Mouse (Mus musculus): Measurements from ENCODE around the gene Plin4. TPM values are rescaled to one million over a fixed set of nuclear protein-coding genes. Genes with fewer than 3 reads are reported as not detected.

The Plin4 gene
- total and polyA plus RNA-seq, 2 experiments, result 2.1 to 2.8 TPM

GRCm38 (mm10) chr17:56132661-56133060, 23.1 kb upstream of the Plin4 start:
- H3K79me2 ChIP-seq (ENCODE audit: control insufficient read depth, insufficient read depth, low read length), result no peaks in the 10 kb centered on the region
- H3K36me3 ChIP-seq (ENCODE audit: control insufficient read depth, insufficient read depth, low read length), result no peaks in the 10 kb centered on the region
- no peak for DNase-seq (ENCODE audit: extremely low read depth, low read depth, low spot score)
- H3K27ac ChIP-seq (replicated peaks; ENCODE audit: insufficient read depth, low read depth, low read length), result no peak overlapping the region
- TF ChIP-seq CTCF (IDR thresholded peaks at IDR 0.05; ENCODE audit: low read depth, low read length) (peak; percentile 90), POLR2A (IDR thresholded peaks at IDR 0.05; ENCODE audit: extremely low read depth, insufficient read depth, low read length) (no peak)
- whole genome bisulfite sequencing, result 6% methylated on average over 14 of the region's 14 CpGs
- no peak overlapping the region for H3K9ac ChIP-seq (ENCODE audit: low read depth, low read length)
- H3K4me3 ChIP-seq (ENCODE audit: insufficient read depth, low read depth, low read length), result no peak overlapping the region
- no peaks in the 10 kb centered on the region for H3K27me3 ChIP-seq (ENCODE audit: control insufficient read depth, insufficient read depth, low read length)
- H3K4me1 ChIP-seq (ENCODE audit: control insufficient read depth, insufficient read depth, low read length), result peaks cover 5% of the 10 kb centered on the region; the same call in 1 of the 2 replicates

- Histone ChIP-seq H3K79me2 (ENCODE audit: control insufficient read depth, insufficient read depth, low read length) (no peaks in the 10 kb centered on the region), H3K36me3 (ENCODE audit: control insufficient read depth, insufficient read depth, low read length) (no peaks in the 10 kb centered on the region), H3K27ac (replicated peaks; ENCODE audit: insufficient read depth, low read depth, low read length) (no peak overlapping the region), H3K4me3 (ENCODE audit: insufficient read depth, low read depth, low read length) (no peak overlapping the region), H3K4me1 (ENCODE audit: control insufficient read depth, insufficient read depth, low read length) (peaks cover 5% of the 10 kb centered on the region; the same call in 1 of the 2 replicates), H3K9ac (ENCODE audit: low read depth, low read length) (no peak overlapping the region), H3K27me3 (ENCODE audit: control insufficient read depth, insufficient read depth, low read length) (no peaks in the 10 kb centered on the region)
- 48% methylated on average over 7 of the region's 7 CpGs for WGBS
- TF ChIP-seq CTCF (IDR thresholded peaks at IDR 0.05; ENCODE audit: low read depth, low read length) (peak; percentile 88), POLR2A (IDR thresholded peaks at IDR 0.05; ENCODE audit: extremely low read depth, insufficient read depth, low read length) (no peak)
- peak; percentile 26 for DNase-seq (ENCODE audit: extremely low read depth, low read depth, low spot score)
Measured at GRCm38 (mm10) chr17:56131814-56132213, 22.2 kb upstream of the Plin4 start.

- no peak for DNase-seq (ENCODE audit: extremely low read depth, low read depth, low spot score)
- Histone ChIP-seq H3K4me3 (ENCODE audit: insufficient read depth, low read depth, low read length) (no peak overlapping the region), H3K27ac (replicated peaks; ENCODE audit: insufficient read depth, low read depth, low read length) (no peak overlapping the region), H3K9ac (ENCODE audit: low read depth, low read length) (no peak overlapping the region), H3K79me2 (ENCODE audit: control insufficient read depth, insufficient read depth, low read length) (no peaks in the 10 kb centered on the region), H3K36me3 (ENCODE audit: control insufficient read depth, insufficient read depth, low read length) (no peaks in the 10 kb centered on the region), H3K27me3 (ENCODE audit: control insufficient read depth, insufficient read depth, low read length) (no peaks in the 10 kb centered on the region), H3K4me1 (ENCODE audit: control insufficient read depth, insufficient read depth, low read length) (peaks cover 5% of the 10 kb centered on the region; the same call in 1 of the 2 replicates)
- TF ChIP-seq CTCF (IDR thresholded peaks at IDR 0.05; ENCODE audit: low read depth, low read length), result no peak
- TF ChIP-seq POLR2A (IDR thresholded peaks at IDR 0.05; ENCODE audit: extremely low read depth, insufficient read depth, low read length), result no peak
- 96% methylated on average over 10 of the region's 10 CpGs for WGBS
Measured at GRCm38 (mm10) chr17:56131136-56131535, 21.5 kb upstream of the Plin4 start.

- Histone ChIP-seq H3K79me2 (ENCODE audit: control insufficient read depth, insufficient read depth, low read length) (peaks cover 5% of the 10 kb centered on the region; the same call in 1 of the 2 replicates), H3K27ac (replicated peaks; ENCODE audit: insufficient read depth, low read depth, low read length) (no peak overlapping the region), H3K4me1 (ENCODE audit: control insufficient read depth, insufficient read depth, low read length) (0 out of 2 replicates have a peak, but pooled peaks cover 2% of the 10 kb centered on the region), H3K36me3 (ENCODE audit: control insufficient read depth, insufficient read depth, low read length) (no peaks in the 10 kb centered on the region), H3K27me3 (ENCODE audit: control insufficient read depth, insufficient read depth, low read length) (no peaks in the 10 kb centered on the region), H3K4me3 (ENCODE audit: insufficient read depth, low read depth, low read length) (no peak overlapping the region), H3K9ac (ENCODE audit: low read depth, low read length) (no peak overlapping the region)
- TF ChIP-seq CTCF (IDR thresholded peaks at IDR 0.05; ENCODE audit: low read depth, low read length) (no peak), POLR2A (IDR thresholded peaks at IDR 0.05; ENCODE audit: extremely low read depth, insufficient read depth, low read length) (no peak)
- DNase-seq (ENCODE audit: extremely low read depth, low read depth, low spot score), result no peak
- WGBS, result 81% methylated on average over 15 of the region's 15 CpGs
Measured at GRCm38 (mm10) chr17:56128246-56128645, 18.6 kb upstream of the Plin4 start.

- DNase-seq (ENCODE audit: extremely low read depth, low read depth, low spot score), result no peak
- Histone ChIP-seq H3K4me3 (ENCODE audit: insufficient read depth, low read depth, low read length) (no peak overlapping the region), H3K36me3 (ENCODE audit: control insufficient read depth, insufficient read depth, low read length) (no peaks in the 10 kb centered on the region), H3K4me1 (ENCODE audit: control insufficient read depth, insufficient read depth, low read length) (peaks cover 5% of the 10 kb centered on the region), H3K27me3 (ENCODE audit: control insufficient read depth, insufficient read depth, low read length) (no peaks in the 10 kb centered on the region), H3K9ac (ENCODE audit: low read depth, low read length) (no peak overlapping the region), H3K79me2 (ENCODE audit: control insufficient read depth, insufficient read depth, low read length) (peaks cover 5% of the 10 kb centered on the region; the same call in 1 of the 2 replicates), H3K27ac (replicated peaks; ENCODE audit: insufficient read depth, low read depth, low read length) (no peak overlapping the region)
- 93% methylated on average over 11 of the region's 11 CpGs for WGBS
- TF ChIP-seq CTCF (IDR thresholded peaks at IDR 0.05; ENCODE audit: low read depth, low read length) (no peak), POLR2A (IDR thresholded peaks at IDR 0.05; ENCODE audit: extremely low read depth, insufficient read depth, low read length) (no peak)
Measured at GRCm38 (mm10) chr17:56126175-56126574, 16.6 kb upstream of the Plin4 start.

- H3K4me3 ChIP-seq (ENCODE audit: insufficient read depth, low read depth, low read length), result no peak overlapping the region
- H3K36me3 ChIP-seq (ENCODE audit: control insufficient read depth, insufficient read depth, low read length), result no peaks in the 10 kb centered on the region
- peaks cover 10% of the 10 kb centered on the region; the same call in 1 of the 2 replicates for H3K79me2 ChIP-seq (ENCODE audit: control insufficient read depth, insufficient read depth, low read length)
- H3K9ac ChIP-seq (ENCODE audit: low read depth, low read length), result no peak overlapping the region
- TF ChIP-seq CTCF (IDR thresholded peaks at IDR 0.05; ENCODE audit: low read depth, low read length) (no peak), POLR2A (IDR thresholded peaks at IDR 0.05; ENCODE audit: extremely low read depth, insufficient read depth, low read length) (no peak)
- H3K27ac ChIP-seq (replicated peaks; ENCODE audit: insufficient read depth, low read depth, low read length), result no peak overlapping the region
- 97% methylated on average over 4 of the region's 4 CpGs for WGBS
- H3K27me3 ChIP-seq (ENCODE audit: control insufficient read depth, insufficient read depth, low read length), result no peaks in the 10 kb centered on the region
- H3K4me1 ChIP-seq (ENCODE audit: control insufficient read depth, insufficient read depth, low read length), result peaks cover 5% of the 10 kb centered on the region
- no peak for DNase-seq (ENCODE audit: extremely low read depth, low read depth, low spot score)
Measured at GRCm38 (mm10) chr17:56125276-56125630, 15.7 kb upstream of the Plin4 start.

All from liver, adult 2 months (tissue).